19 mouse cellular contexts compared by ENCODE assay signal in the genomic region with DNA sequence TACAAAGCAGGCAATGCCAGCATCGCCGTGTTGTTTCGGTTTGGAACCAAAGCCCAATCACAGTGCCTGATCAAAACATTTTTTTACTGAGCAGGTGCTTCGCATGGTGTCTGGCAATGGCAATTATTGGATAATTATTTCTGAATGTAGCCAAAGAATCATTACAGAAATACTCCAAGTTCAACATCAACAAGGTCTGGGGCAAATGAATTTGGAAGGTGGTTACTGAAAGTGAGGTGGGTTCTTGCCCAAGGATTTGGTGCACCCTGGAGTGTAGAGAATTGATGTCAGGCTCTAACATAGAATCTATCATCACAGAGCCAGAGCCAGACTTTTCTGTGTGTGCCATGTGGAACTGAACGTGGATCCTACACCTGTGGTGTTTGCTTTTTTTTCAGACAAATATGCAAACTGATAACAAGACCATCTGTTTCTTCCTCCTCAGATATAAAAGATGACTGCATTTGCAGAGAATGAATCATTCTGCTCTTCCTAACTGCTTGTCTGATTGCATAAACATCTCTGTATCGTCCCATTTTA.
DNase-seq lines count a peak whose midpoint lies in the region; ATAC-seq and TF ChIP-seq lines count a peak whose summit lies in the region.
"Had no signal": no experiment of that assay in that cellular context is flagged by ENCODE, and none has a peak within 500 bp of the region (broad histone marks: within the 10 kb centered on the region; RNA-seq: fewer than 3 reads in every experiment).

No protein-coding gene starts in this region.

- H3K9ac ChIP-seq in forebrain, embryonic 16.5 days (replicated peaks; ENCODE audit: low read depth, low read length): no peak overlapping the region
- H3K9ac ChIP-seq: embryonic facial prominence, embryonic 15.5 days; heart, embryonic 13.5 days; liver, embryonic 12.5 days; lung, embryonic 15.5 days had no signal

- no peak overlapping the region for H3K4me3 ChIP-seq in forebrain, embryonic 16.5 days (replicated peaks; ENCODE audit: low read length)
- H3K4me3 ChIP-seq in myocyte: no peak overlapping the region
- H3K4me3 ChIP-seq: embryonic facial prominence, embryonic 15.5 days; heart, embryonic 13.5 days; liver, embryonic 12.5 days; lung, embryonic 15.5 days had no signal

- H3ac ChIP-seq in myocyte (ENCODE audit: control insufficient read depth, insufficient read length): no peak overlapping the region

- H3K79me2 ChIP-seq in myocyte (ENCODE audit: control insufficient read depth, insufficient read depth): no peaks in the 10 kb centered on the region

- intact Hi-C loops in left cerebral cortex, postnatal 36 days (cut with DNase I): no loop called here
- intact Hi-C loops in left cerebral cortex, postnatal 14 days (cut with DNase I): no loop called here

- DNase-seq in cerebellum, adult 8-10 months: peak; percentile 1
- DNase-seq in cerebellum, postnatal 36 days: no peak
- peak; percentile 12 for DNase-seq in left cerebral cortex, postnatal 36 days (ENCODE audit: low spot score in 2 of 2)
- DNase-seq in left cerebral cortex, postnatal 14 days (ENCODE audit: low spot score in 2 of 2): no peak
- DNase-seq in kidney, postnatal 4 days: no peak
- no peak for DNase-seq in kidney, adult 8-10 months
- DNase-seq: adrenal gland, adult 2 months; heart, postnatal 4 days; kidney, adult 2 months; left cerebral cortex, postnatal 4 days; thymus, postnatal 25 days had no signal

- H3K9me3 ChIP-seq in forebrain, embryonic 16.5 days (ENCODE audit: control insufficient read depth, low read length): no peaks in the 10 kb centered on the region
- H3K9me3 ChIP-seq: embryonic facial prominence, embryonic 15.5 days; heart, embryonic 13.5 days; liver, embryonic 12.5 days; lung, embryonic 15.5 days had no signal

- H3K4me1 ChIP-seq in forebrain, embryonic 16.5 days (replicated peaks; ENCODE audit: control insufficient read depth, insufficient read depth, low read length): no peaks in the 10 kb centered on the region
- H3K4me1 ChIP-seq: embryonic facial prominence, embryonic 15.5 days; heart, embryonic 13.5 days; liver, embryonic 12.5 days; lung, embryonic 15.5 days had no signal

- H3K36me3 ChIP-seq in forebrain, embryonic 16.5 days (ENCODE audit: control insufficient read depth, insufficient read depth): no peaks in the 10 kb centered on the region
- no peaks in the 10 kb centered on the region for H3K36me3 ChIP-seq in myocyte (ENCODE audit: control insufficient read depth, insufficient read depth)
- H3K36me3 ChIP-seq: embryonic facial prominence, embryonic 15.5 days; heart, embryonic 13.5 days; liver, embryonic 12.5 days; lung, embryonic 15.5 days had no signal

- peak; percentile 93 for ATAC-seq in forebrain, embryonic 16.5 days
- ATAC-seq: hindbrain, postnatal 0 days; liver, embryonic 12.5 days; midbrain, embryonic 16.5 days had no signal

- H3K27me3 ChIP-seq in forebrain, embryonic 16.5 days (replicated peaks; ENCODE audit: control insufficient read depth, insufficient read depth, low read length): no peaks in the 10 kb centered on the region
- H3K27me3 ChIP-seq in myocyte (ENCODE audit: control insufficient read depth, insufficient read depth, insufficient read length): no peaks in the 10 kb centered on the region
- H3K27me3 ChIP-seq: embryonic facial prominence, embryonic 15.5 days; liver, embryonic 12.5 days; lung, embryonic 15.5 days had no signal

- H3K4me2 ChIP-seq in forebrain, embryonic 16.5 days (ENCODE audit: low read length): no peak overlapping the region
- no peak overlapping the region for H3K4me2 ChIP-seq in myocyte (ENCODE audit: low read depth)
- H3K4me2 ChIP-seq: embryonic facial prominence, embryonic 15.5 days; heart, embryonic 13.5 days; liver, embryonic 12.5 days; lung, embryonic 15.5 days had no signal

- TF ChIP-seq POLR2A in myocyte (IDR thresholded peaks at IDR 0.05; ENCODE audit: insufficient read length, low read depth): no peak

- H3K27ac ChIP-seq in forebrain, embryonic 16.5 days (ENCODE audit: low read length): no peak overlapping the region
- H3K27ac ChIP-seq: embryonic facial prominence, embryonic 15.5 days; heart, embryonic 13.5 days; hindbrain, postnatal 0 days; liver, embryonic 12.5 days; lung, embryonic 15.5 days had no signal

- 50% methylated on average over 6 of the region's 6 CpGs for WGBS in forebrain, embryonic 16.5 days

TF ChIP-seq in myocyte, 11 proteins besides CTCF, POLR2A, EP300 and RAD21:
- TF ChIP-seq MAX (IDR thresholded peaks at IDR 0.05; ENCODE audit: low read depth): no peak
- TF ChIP-seq CEBPB (IDR thresholded peaks at IDR 0.05; ENCODE audit: insufficient read depth, poor library complexity, severe bottlenecking): 0 out of 2 replicates have a peak, but pooled peaks have one; percentile 25
- no peak for TF ChIP-seq SRF (IDR thresholded peaks at IDR 0.05; ENCODE audit: control insufficient read depth, insufficient read length, low read depth)
- TF ChIP-seq MYOD1 (IDR thresholded peaks at IDR 0.05; ENCODE audit: control insufficient read depth in 1 of 3, insufficient read length in 2 of 3, low read depth in 2 of 3): peak in 2 of 3 experiments; percentile 34 to 50
- peak; percentile 29 for TF ChIP-seq TCF12 (IDR thresholded peaks at IDR 0.05; ENCODE audit: insufficient read depth, poor library complexity, severe bottlenecking)

Comparison
In these comparisons a context has a peak if more than half of its experiments do, and no peak if none do; other contexts are left out.
1. DNase-seq: peak in cerebellum, adult 8-10 months (single experiment) and left cerebral cortex, postnatal 36 days (2 of 2); none in cerebellum, postnatal 36 days (0 of 2), left cerebral cortex, postnatal 14 days (0 of 2), kidney, postnatal 4 days (0 of 2) and kidney, adult 8-10 months (0 of 2).